Mouse (Mus musculus): ENCODE measurements around the gene Calu. TPM values are rescaled to one million over a fixed set of nuclear protein-coding genes. Genes with fewer than 3 reads are reported as not detected.

Gene Calu
- polyA plus RNA-seq (2012; fragmentation: generic; extraction: Trizol): 183 TPM

GRCm38 (mm10) chr6:29347665-29348370 lies at the start of gene Calu:
Gene Calu, plus strand, starts transcription at chr6:29348069.
- H3K36me3 ChIP-seq (ENCODE audit: control insufficient read depth, insufficient read depth): no peaks in the 10 kb centered on the region
- no peak for TF ChIP-seq CEBPB (IDR thresholded peaks at IDR 0.05; ENCODE audit: insufficient read depth, poor library complexity, severe bottlenecking)
- no peak for TF ChIP-seq MYOD1 (IDR thresholded peaks at IDR 0.05; ENCODE audit: control insufficient read depth in 1 of 3, insufficient read length in 2 of 3, low read depth in 2 of 3)
- TF ChIP-seq TCF3 (IDR thresholded peaks at IDR 0.05; ENCODE audit: insufficient read length, low read depth): no peak
- TF ChIP-seq MYOG (IDR thresholded peaks at IDR 0.05; ENCODE audit: control insufficient read depth in 1 of 3, insufficient read depth in 1 of 3, insufficient read length in 2 of 3, low read depth in 2 of 3): no peak
- peak; percentile 93 for TF ChIP-seq POLR2A (IDR thresholded peaks at IDR 0.05; ENCODE audit: insufficient read length, low read depth)
- peak; percentile 95 for TF ChIP-seq POLR2AphosphoS2 (IDR thresholded peaks at IDR 0.05; ENCODE audit: insufficient read length, low read depth)
- TF ChIP-seq REST (IDR thresholded peaks at IDR 0.05; ENCODE audit: insufficient read depth, insufficient read length): no peak
- no peak for TF ChIP-seq USF1 (IDR thresholded peaks at IDR 0.05; ENCODE audit: low read depth)
- peak; percentile 69 for TF ChIP-seq SRF (IDR thresholded peaks at IDR 0.05; ENCODE audit: control insufficient read depth, insufficient read length, low read depth)
- TF ChIP-seq E2F4 (IDR thresholded peaks at IDR 0.05; ENCODE audit: insufficient read depth): peak; percentile 45
- TF ChIP-seq TCF12 (IDR thresholded peaks at IDR 0.05; ENCODE audit: insufficient read depth, poor library complexity, severe bottlenecking): no peak
- no peak for TF ChIP-seq MAX (IDR thresholded peaks at IDR 0.05; ENCODE audit: low read depth)
- no peaks in the 10 kb centered on the region for H3K27me3 ChIP-seq (ENCODE audit: control insufficient read depth, insufficient read depth, insufficient read length)
- peak within 1 kb of the TSS; percentile 96 for H3K4me2 ChIP-seq (ENCODE audit: low read depth)
- H3ac ChIP-seq (ENCODE audit: control insufficient read depth, insufficient read length): peak within 1 kb of the TSS; percentile 36
- H3K79me2 ChIP-seq (ENCODE audit: control insufficient read depth, insufficient read depth): peaks cover 48% of the 10 kb centered on the region
- peak within 1 kb of the TSS; percentile 92 for H3K4me3 ChIP-seq

- H3K27me3 ChIP-seq (ENCODE audit: control insufficient read depth, insufficient read depth, insufficient read length): no peaks in the 10 kb centered on the region
- TF ChIP-seq TCF12 (IDR thresholded peaks at IDR 0.05; ENCODE audit: insufficient read depth, poor library complexity, severe bottlenecking) (no peak), MYOG (IDR thresholded peaks at IDR 0.05; ENCODE audit: control insufficient read depth in 1 of 3, insufficient read depth in 1 of 3, insufficient read length in 2 of 3, low read depth in 2 of 3) (no peak), POLR2AphosphoS2 (IDR thresholded peaks at IDR 0.05; ENCODE audit: insufficient read length, low read depth) (no peak), E2F4 (IDR thresholded peaks at IDR 0.05; ENCODE audit: insufficient read depth) (no peak), MAX (IDR thresholded peaks at IDR 0.05; ENCODE audit: low read depth) (no peak), MYOD1 (IDR thresholded peaks at IDR 0.05; ENCODE audit: control insufficient read depth in 1 of 3, insufficient read length in 2 of 3, low read depth in 2 of 3) (no peak), CEBPB (IDR thresholded peaks at IDR 0.05; ENCODE audit: insufficient read depth, poor library complexity, severe bottlenecking) (no peak), TCF3 (IDR thresholded peaks at IDR 0.05; ENCODE audit: insufficient read length, low read depth) (no peak), REST (IDR thresholded peaks at IDR 0.05; ENCODE audit: insufficient read depth, insufficient read length) (no peak), POLR2A (IDR thresholded peaks at IDR 0.05; ENCODE audit: insufficient read length, low read depth) (no peak), SRF (IDR thresholded peaks at IDR 0.05; ENCODE audit: control insufficient read depth, insufficient read length, low read depth) (no peak), USF1 (IDR thresholded peaks at IDR 0.05; ENCODE audit: low read depth) (no peak)
- H3K4me3 ChIP-seq: no peak overlapping the region
- H3K79me2 ChIP-seq (ENCODE audit: control insufficient read depth, insufficient read depth): no peaks in the 10 kb centered on the region
- H3K4me2 ChIP-seq (ENCODE audit: low read depth): peak overlapping the region; percentile 24
- no peak overlapping the region for H3ac ChIP-seq (ENCODE audit: control insufficient read depth, insufficient read length)
- H3K36me3 ChIP-seq (ENCODE audit: control insufficient read depth, insufficient read depth): no peaks in the 10 kb centered on the region
Measured at GRCm38 (mm10) chr6:29299112-29299511, 48.8 kb upstream of the Calu start.

GRCm38 (mm10) chr6:29303251-29303650 lies 44.6 kb upstream of the Calu start:
- no peak overlapping the region for H3K4me3 ChIP-seq
- H3K36me3 ChIP-seq (ENCODE audit: control insufficient read depth, insufficient read depth): no peaks in the 10 kb centered on the region
- H3ac ChIP-seq (ENCODE audit: control insufficient read depth, insufficient read length): no peak overlapping the region
- TF ChIP-seq SRF (IDR thresholded peaks at IDR 0.05; ENCODE audit: control insufficient read depth, insufficient read length, low read depth) (no peak), MYOD1 (IDR thresholded peaks at IDR 0.05; ENCODE audit: control insufficient read depth in 1 of 3, insufficient read length in 2 of 3, low read depth in 2 of 3) (peak in 1 of 3 experiments; percentile 5), MYOG (IDR thresholded peaks at IDR 0.05; ENCODE audit: control insufficient read depth in 1 of 3, insufficient read depth in 1 of 3, insufficient read length in 2 of 3, low read depth in 2 of 3) (peak in 1 of 3 experiments; percentile 15)
- no peaks in the 10 kb centered on the region for H3K27me3 ChIP-seq (ENCODE audit: control insufficient read depth, insufficient read depth, insufficient read length)
- H3K79me2 ChIP-seq (ENCODE audit: control insufficient read depth, insufficient read depth): no peaks in the 10 kb centered on the region
- H3K4me2 ChIP-seq (ENCODE audit: low read depth): no peak overlapping the region

- Histone ChIP-seq H3ac (ENCODE audit: control insufficient read depth, insufficient read length) (no peak overlapping the region), H3K27me3 (ENCODE audit: control insufficient read depth, insufficient read depth, insufficient read length) (no peaks in the 10 kb centered on the region), H3K79me2 (ENCODE audit: control insufficient read depth, insufficient read depth) (no peaks in the 10 kb centered on the region), H3K4me2 (ENCODE audit: low read depth) (no peak overlapping the region), H3K4me3 (no peak overlapping the region), H3K36me3 (ENCODE audit: control insufficient read depth, insufficient read depth) (no peaks in the 10 kb centered on the region)
- TF ChIP-seq TCF12 (IDR thresholded peaks at IDR 0.05; ENCODE audit: insufficient read depth, poor library complexity, severe bottlenecking) (no peak), POLR2A (IDR thresholded peaks at IDR 0.05; ENCODE audit: insufficient read length, low read depth) (no peak), MAX (IDR thresholded peaks at IDR 0.05; ENCODE audit: low read depth) (no peak), MYOG (IDR thresholded peaks at IDR 0.05; ENCODE audit: control insufficient read depth in 1 of 3, insufficient read depth in 1 of 3, insufficient read length in 2 of 3, low read depth in 2 of 3) (no peak), SRF (IDR thresholded peaks at IDR 0.05; ENCODE audit: control insufficient read depth, insufficient read length, low read depth) (no peak), TCF3 (IDR thresholded peaks at IDR 0.05; ENCODE audit: insufficient read length, low read depth) (no peak), CEBPB (IDR thresholded peaks at IDR 0.05; ENCODE audit: insufficient read depth, poor library complexity, severe bottlenecking) (no peak), POLR2AphosphoS2 (IDR thresholded peaks at IDR 0.05; ENCODE audit: insufficient read length, low read depth) (no peak), USF1 (IDR thresholded peaks at IDR 0.05; ENCODE audit: low read depth) (no peak), MYOD1 (IDR thresholded peaks at IDR 0.05; ENCODE audit: control insufficient read depth in 1 of 3, insufficient read length in 2 of 3, low read depth in 2 of 3) (no peak), E2F4 (IDR thresholded peaks at IDR 0.05; ENCODE audit: insufficient read depth) (no peak), REST (IDR thresholded peaks at IDR 0.05; ENCODE audit: insufficient read depth, insufficient read length) (no peak)
Measured at GRCm38 (mm10) chr6:29303726-29304125, 44.1 kb upstream of the Calu start.

Measured in myocyte (in vitro differentiated cells).